Mouse (Mus musculus) ES-Bruce4 (cell line): ENCODE results near the gene Ncs1.

Experiments
- EP300 ChIP-seq: IDR thresholded peaks from 2 replicates; pipeline ENCODE4 v1.6.1; 2011; ENCODE audit warnings: low read depth, low read length; ENCODE audit not compliant: insufficient read depth
- POLR2A ChIP-seq: IDR thresholded peaks from one replicate; pipeline ENCODE4 v1.8.1; 2011; ENCODE audit warnings: low read length; ENCODE audit not compliant: insufficient read depth

- TF ChIP-seq POLR2A (no peak), EP300 (no peak)
Observed at GRCm38 (mm10) chr2:31268631-31269030, 23.0 kb downstream of the Ncs1 start.
